Mouse (Mus musculus) heart, adult 2 months (tissue): ENCODE results near the gene Stard13. TPM values are rescaled to one million over a fixed set of nuclear protein-coding genes. Genes with fewer than 3 reads are reported as not detected.

Experiments
- DNase-seq, 2 experiments: peaks; one replicate each; pipeline ENCODE4 v3.0.0; 2021
- H3K27ac ChIP-seq: fragments of 200-600 bp; 2 replicates; pipeline ENCODE4 v1.8.1; 2022
- H3K27me3 ChIP-seq: fragments of 200-500 bp; 2 replicates; pipeline ENCODE4 v1.6.1; 2012; ENCODE audit warnings: mild to moderate bottlenecking, low read length, inconsistent platforms, mixed read lengths; ENCODE audit not compliant: control insufficient read depth, insufficient read depth
- H3K36me3 ChIP-seq: fragments of 200-500 bp; 2 replicates; pipeline ENCODE4 v1.6.1; 2012; ENCODE audit warnings: low read length, inconsistent platforms; ENCODE audit not compliant: control insufficient read depth, insufficient read depth
- H3K4me1 ChIP-seq: fragments of 200-500 bp; 2 replicates; pipeline ENCODE4 v1.6.1; 2011; ENCODE audit warnings: low read length; ENCODE audit not compliant: control insufficient read depth, insufficient read depth
- H3K4me3 ChIP-seq: fragments of 200-600 bp; 2 replicates; pipeline ENCODE4 v1.8.1; 2022
- H3K79me2 ChIP-seq: fragments of 200-500 bp; replicated peaks from 2 replicates; pipeline ENCODE4 v1.6.1; 2012; ENCODE audit warnings: mild to moderate bottlenecking, inconsistent platforms, low read length, moderate library complexity, mixed read lengths; ENCODE audit not compliant: control insufficient read depth, insufficient read depth
- H3K9ac ChIP-seq: fragments of 200-500 bp; 2 replicates; pipeline ENCODE4 v1.6.1; 2012; ENCODE audit warnings: low read depth, mild to moderate bottlenecking, control low read depth, inconsistent platforms, low read length, mixed read lengths
- CTCF ChIP-seq: fragments of 200-600 bp; IDR thresholded peaks from 2 replicates; pipeline ENCODE4 v1.8.1; 2022; ENCODE audit warnings: antibody characterized with exemption, mild to moderate bottlenecking, moderate library complexity
- EP300 ChIP-seq: fragments of 200-500 bp; IDR thresholded peaks from 2 replicates; pipeline ENCODE4 v1.6.1; 2011; ENCODE audit warnings: low read depth, low read length, control low read depth; ENCODE audit not compliant: insufficient read depth
- POLR2A ChIP-seq: fragments of 200-500 bp; IDR thresholded peaks from 2 replicates; pipeline ENCODE4 v1.6.1; 2011; ENCODE audit warnings: mild to moderate bottlenecking, low read depth, low read length, control low read depth; ENCODE audit not compliant: insufficient read depth
- WGBS: fragments of 180-500 bp; shearing (Covaris S2); methylation state at CpG from one replicate; pipeline ENCODE4 v1.1.7; 2018; 5-methylcytosine and 5-hydroxymethylcytosine counted together
- intact Hi-C: fragments of 180-260 bp; cut with DNase I; formaldehyde crosslinking; loops from one replicate; pipeline ENCODE4 v1.15.1; 2025
- polyA plus RNA-seq: library from polyadenylated mRNA; depleted of rRNA; stranded (reverse); fragments of >200 nt; gene quantifications from 2 replicates; pipeline ENCODE4 v1.2.3, GENCODE M21; 2012
- total RNA-seq, 2 experiments: library from RNA; stranded (reverse); gene quantifications; 2 replicates each; pipeline ENCODE4 v1.2.3; 2021

Gene Stard13
- total and polyA plus RNA-seq, 3 experiments: 9.9 to 24.4 (median 22.1) TPM

DNA sequence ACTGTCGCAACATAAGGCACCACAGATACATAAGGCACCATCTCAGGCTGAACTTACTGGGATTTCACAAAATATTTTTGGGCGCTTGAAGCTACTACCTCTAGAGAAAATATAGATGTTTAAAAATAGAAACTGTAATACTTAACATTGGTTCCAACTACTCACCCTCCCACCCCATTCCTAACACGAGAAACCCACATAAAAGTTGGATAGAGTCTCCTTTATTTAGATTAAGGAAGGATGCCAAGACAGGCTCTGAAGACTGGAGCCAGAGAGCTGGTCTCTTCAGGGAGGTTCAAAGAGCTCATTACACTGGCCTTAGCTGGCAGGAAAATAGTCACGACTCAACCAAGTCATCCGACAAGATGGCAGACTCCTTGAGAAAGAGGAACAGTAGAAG lies 167.6 kb downstream of the Stard13 start:
- H3K27ac ChIP-seq: peak overlapping the region; percentile 84
- no peak overlapping the region for H3K9ac ChIP-seq
- H3K4me3 ChIP-seq: no peak overlapping the region
- TF ChIP-seq EP300 (no peak), POLR2A (no peak), CTCF (no peak)
- intact Hi-C loops: loop anchor here (5.0 kb wide), 1 partner anchor 121 kb away; no protein-coding TSS in a partner anchor
- whole genome bisulfite sequencing: 62% methylated on average over 5 of the region's 5 CpGs
- DNase-seq: no peak
- H3K27me3 ChIP-seq: no peaks in the 10 kb centered on the region
- H3K79me2 ChIP-seq: 0 out of 2 replicates have a peak, but pooled peaks cover 1% of the 10 kb centered on the region
- H3K4me1 ChIP-seq: peaks cover 8% of the 10 kb centered on the region
- H3K36me3 ChIP-seq: peaks cover 23% of the 10 kb centered on the region

GRCm38 (mm10) chr5:151065228-151065627 lies 168.4 kb downstream of the Stard13 start:
- no peak overlapping the region for H3K4me3 ChIP-seq
- 0 out of 2 replicates have a peak, but pooled peaks cover 1% of the 10 kb centered on the region for H3K79me2 ChIP-seq
- H3K36me3 ChIP-seq: peaks cover 22% of the 10 kb centered on the region
- intact Hi-C loops: loop anchor here (1.0 to 5.0 kb wide), 2 partner anchors 18 to 122 kb away; no protein-coding TSS in a partner anchor
- WGBS: 0% methylated on average over 1 of the region's 1 CpGs
- no peak for DNase-seq
- TF ChIP-seq EP300: no peak
- TF ChIP-seq POLR2A: no peak
- TF ChIP-seq CTCF: no peak
- H3K27ac ChIP-seq: peak overlapping the region; percentile 76
- peaks cover 8% of the 10 kb centered on the region for H3K4me1 ChIP-seq
- no peaks in the 10 kb centered on the region for H3K27me3 ChIP-seq
- no peak overlapping the region for H3K9ac ChIP-seq

DNA sequence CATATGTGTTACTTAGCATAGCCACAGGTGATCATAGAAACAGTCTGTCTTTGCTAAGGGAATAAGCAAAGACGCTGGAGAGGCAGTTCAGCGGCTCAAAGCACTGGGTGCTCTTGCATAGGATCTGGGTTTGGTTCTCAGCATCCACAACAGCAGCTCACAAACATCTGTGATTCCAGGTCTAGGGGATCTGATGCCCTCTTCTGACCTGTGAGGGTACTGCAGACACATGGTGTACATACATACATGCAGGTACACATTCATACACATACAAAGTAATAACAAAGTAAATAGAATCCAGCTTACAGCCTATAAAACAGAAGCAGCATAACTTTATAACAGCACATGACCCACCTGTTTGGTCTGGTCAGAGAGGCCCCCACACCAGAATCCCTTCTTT lies 171.7 kb downstream of the Stard13 start:
- Histone ChIP-seq H3K9ac (no peak overlapping the region), H3K27me3 (no peaks in the 10 kb centered on the region), H3K79me2 (0 out of 2 replicates have a peak, but pooled peaks cover 1% of the 10 kb centered on the region), H3K4me1 (peaks cover 11% of the 10 kb centered on the region), H3K36me3 (peaks cover 19% of the 10 kb centered on the region), H3K4me3 (no peak overlapping the region), H3K27ac (no peak overlapping the region)
- DNase-seq: no peak
- WGBS: 100% methylated on average over 2 of the region's 2 CpGs
- intact Hi-C loops: loop anchor here (5.0 kb wide), 1 partner anchor 80 kb away; no protein-coding TSS in a partner anchor
- TF ChIP-seq POLR2A (no peak), EP300 (no peak), CTCF (peak; percentile 41)

- TF ChIP-seq EP300 (no peak), POLR2A (no peak), CTCF (no peak)
- intact Hi-C loops: loop anchor here (5.0 kb wide), 1 partner anchor 82 kb away; no protein-coding TSS in a partner anchor
Observed at GRCm38 (mm10) chr5:151060476-151060875, 173.2 kb downstream of the Stard13 start.

GRCm38 (mm10) chr5:151059772-151060171 lies 173.9 kb downstream of the Stard13 start:
- no peak for DNase-seq
- Histone ChIP-seq H3K9ac (no peak overlapping the region), H3K27ac (no peak overlapping the region), H3K79me2 (0 out of 2 replicates have a peak, but pooled peaks cover 1% of the 10 kb centered on the region), H3K36me3 (peaks cover 12% of the 10 kb centered on the region), H3K4me1 (peaks cover 12% of the 10 kb centered on the region), H3K27me3 (no peaks in the 10 kb centered on the region), H3K4me3 (no peak overlapping the region)
- intact Hi-C loops: loop anchor here (5.0 kb wide), 2 partner anchors 83 to 308 kb away; no protein-coding TSS in a partner anchor
- TF ChIP-seq CTCF (no peak), POLR2A (no peak), EP300 (no peak)
- WGBS: 91% methylated on average over 5 of the region's 5 CpGs

More at GRCm38 (mm10) chr5:151060476-151060875, 173.2 kb downstream of the Stard13 start:
- Histone ChIP-seq H3K27ac (peak overlapping the region; percentile 3; the same call in 1 of the 2 replicates), H3K4me1 (peaks cover 13% of the 10 kb centered on the region), H3K36me3 (peaks cover 14% of the 10 kb centered on the region), H3K9ac (no peak overlapping the region), H3K79me2 (0 out of 2 replicates have a peak, but pooled peaks cover 1% of the 10 kb centered on the region), H3K27me3 (no peaks in the 10 kb centered on the region), H3K4me3 (no peak overlapping the region)
- WGBS: 76% methylated on average over 12 of the region's 12 CpGs
- no peak for DNase-seq

DNA sequence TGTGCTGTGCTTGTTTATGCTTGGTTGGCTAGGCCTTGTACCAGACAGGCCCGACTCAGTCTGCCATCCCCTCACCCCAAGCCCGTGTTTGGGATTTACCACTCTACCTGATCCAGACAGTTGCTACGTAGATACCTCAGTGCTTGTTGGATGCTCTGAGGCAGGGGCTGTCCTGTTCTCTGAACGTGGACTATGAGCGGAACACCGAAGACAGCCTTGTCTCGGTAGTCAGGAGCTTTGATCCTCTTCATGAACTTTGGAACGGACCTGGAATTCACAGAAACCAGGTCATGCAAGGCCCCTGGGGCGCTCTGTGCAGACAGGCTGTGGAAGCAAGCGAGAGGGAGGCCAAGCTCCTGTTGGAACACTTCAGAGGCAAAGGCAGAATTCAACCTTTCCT lies 174.3 kb downstream of the Stard13 start:
- no peak overlapping the region for H3K9ac ChIP-seq
- H3K27ac ChIP-seq: no peak overlapping the region
- H3K79me2 ChIP-seq: 0 out of 2 replicates have a peak, but pooled peaks cover 1% of the 10 kb centered on the region
- WGBS: 89% methylated on average over 10 of the region's 10 CpGs
- intact Hi-C loops: loop anchor here (5.0 kb wide), 1 partner anchor 308 kb away; no protein-coding TSS in a partner anchor
- peaks cover 11% of the 10 kb centered on the region for H3K4me1 ChIP-seq
- no peak for DNase-seq
- no peak for TF ChIP-seq POLR2A
- H3K4me3 ChIP-seq: no peak overlapping the region
- no peaks in the 10 kb centered on the region for H3K27me3 ChIP-seq
- H3K36me3 ChIP-seq: peaks cover 10% of the 10 kb centered on the region
